10 mouse cellular contexts compared by ENCODE assay signal in genomic region chr5:24592471-24593160, GRCm38 (mm10). TPM values are rescaled to one million over a fixed set of nuclear protein-coding genes. Genes with fewer than 3 reads are reported as not detected.
DNase-seq lines count a peak whose midpoint lies in the region; ATAC-seq and TF ChIP-seq lines count a peak whose summit lies in the region.
"Had no signal": no experiment of that assay in that cellular context is flagged by ENCODE, and none has a peak within 500 bp of the region (broad histone marks: within the 10 kb centered on the region; RNA-seq: fewer than 3 reads in every experiment).

No protein-coding gene starts in this region.

- no peak for DNase-seq in embryonic facial prominence, embryonic 10.5 days (ENCODE audit: low spot score)
- DNase-seq in kidney, postnatal 10 days = peak; percentile 47
- DNase-seq in kidney, adult 9 months = no peak
- DNase-seq in ES-E14 (ENCODE audit: low read depth, low spot score) = no peak
- DNase-seq in retina, embryonic 14.5 days (ENCODE audit: low spot score) = no peak
- DNase-seq in left cerebral cortex, adult 11 months (ENCODE audit: low spot score) = no peak
- DNase-seq: adrenal gland, postnatal 25 days; right cerebral cortex, postnatal 14 days had no signal

- no peak overlapping the region for H3K27ac ChIP-seq in embryonic facial prominence, embryonic 13.5 days
- H3K27ac ChIP-seq in embryonic facial prominence, embryonic 10.5 days (replicated peaks) = no peak overlapping the region
- no peak overlapping the region for H3K27ac ChIP-seq in ES-E14 (ENCODE audit: insufficient read depth, low read depth, low read length, poor library complexity, severe bottlenecking)
- H3K27ac ChIP-seq in limb, embryonic 15.5 days = no peak overlapping the region

- H3K4me2 ChIP-seq in embryonic facial prominence, embryonic 13.5 days = no peak overlapping the region
- no peak overlapping the region for H3K4me2 ChIP-seq in limb, embryonic 15.5 days

- WGBS in embryonic facial prominence, embryonic 13.5 days = 59% methylated on average over 21 of the region's 21 CpGs
- WGBS in embryonic facial prominence, embryonic 10.5 days = 56% methylated on average over 21 of the region's 21 CpGs
- WGBS in limb, embryonic 15.5 days = 60% methylated on average over 21 of the region's 21 CpGs

- no peaks in the 10 kb centered on the region for H3K9me3 ChIP-seq in embryonic facial prominence, embryonic 13.5 days
- H3K9me3 ChIP-seq in embryonic facial prominence, embryonic 10.5 days = no peaks in the 10 kb centered on the region
- no peaks in the 10 kb centered on the region for H3K9me3 ChIP-seq in ES-E14 (ENCODE audit: control insufficient read depth, insufficient read depth, low read depth, low read length)
- H3K9me3 ChIP-seq in limb, embryonic 15.5 days = no peaks in the 10 kb centered on the region

- in situ Hi-C loops in ES-E14 (cut with MboI; ENCODE audit: low sequenced_read_pairs in 2 of 2, unreplicated experiment in 2 of 2) = no loop called here

- H3K4me3 ChIP-seq in embryonic facial prominence, embryonic 13.5 days = no peak overlapping the region
- no peak overlapping the region for H3K4me3 ChIP-seq in embryonic facial prominence, embryonic 10.5 days
- H3K4me3 ChIP-seq in ES-E14 (ENCODE audit: insufficient read depth in 1 of 2, low read depth in 1 of 2, low read length in 2 of 2, poor library complexity in 1 of 2, severe bottlenecking in 1 of 2) = peak overlapping the region in 1 of 2 experiments; percentile 13; a peak in 1 of 4 replicates
- no peak overlapping the region for H3K4me3 ChIP-seq in limb, embryonic 15.5 days

- peaks cover 13% of the 10 kb centered on the region for H3K27me3 ChIP-seq in embryonic facial prominence, embryonic 13.5 days
- peaks cover 57% of the 10 kb centered on the region for H3K27me3 ChIP-seq in embryonic facial prominence, embryonic 10.5 days (replicated peaks; ENCODE audit: low read depth, poor library complexity, severe bottlenecking)
- no peaks in the 10 kb centered on the region for H3K27me3 ChIP-seq in limb, embryonic 15.5 days

- 0 out of 2 replicates have a peak overlapping the region, but pooled peaks have one; percentile 32 for H3K9ac ChIP-seq in embryonic facial prominence, embryonic 13.5 days
- H3K9ac ChIP-seq in ES-E14 (ENCODE audit: insufficient read depth, low read depth, low read length, poor library complexity, severe bottlenecking) = 0 out of 2 replicates have a peak overlapping the region, but pooled peaks have one; percentile 47
- H3K9ac ChIP-seq in limb, embryonic 15.5 days = no peak overlapping the region

- peaks cover 36% of the 10 kb centered on the region for H3K4me1 ChIP-seq in embryonic facial prominence, embryonic 13.5 days
- peaks cover 55% of the 10 kb centered on the region for H3K4me1 ChIP-seq in embryonic facial prominence, embryonic 10.5 days
- peaks cover 3 to 17% of the 10 kb centered on the region in 2 experiments; a peak in 3 of 4 replicates for H3K4me1 ChIP-seq in ES-E14 (ENCODE audit: control insufficient read depth in 2 of 2, insufficient read depth in 2 of 2, low read length in 2 of 2, poor library complexity in 1 of 2)
- peaks cover 46% of the 10 kb centered on the region for H3K4me1 ChIP-seq in limb, embryonic 15.5 days

- ATAC-seq in embryonic facial prominence, embryonic 13.5 days (ENCODE audit: insufficient number of reproducible peaks, insufficient read depth, low FRiP score, low TSS enrichment, low read depth) = no peak
- peak; percentile 41; the same call in 1 of the 2 replicates for ATAC-seq in limb, embryonic 15.5 days (ENCODE audit: insufficient number of reproducible peaks, low FRiP score, low TSS enrichment, low read depth)

- peaks cover 75% of the 10 kb centered on the region for H3K36me3 ChIP-seq in embryonic facial prominence, embryonic 13.5 days
- peaks cover 79% of the 10 kb centered on the region for H3K36me3 ChIP-seq in embryonic facial prominence, embryonic 10.5 days (replicated peaks)
- peaks cover 8% of the 10 kb centered on the region; the same call in 1 of the 2 replicates for H3K36me3 ChIP-seq in ES-E14 (ENCODE audit: control insufficient read depth, insufficient read depth, low read length, poor library complexity, severe bottlenecking)
- H3K36me3 ChIP-seq in limb, embryonic 15.5 days = peaks cover 82% of the 10 kb centered on the region

TF ChIP-seq in ES-E14, 5 proteins besides CTCF, POLR2A, EP300 and RAD21:
- no peak for TF ChIP-seq ZNF384 (IDR thresholded peaks at IDR 0.05; ENCODE audit: low read depth, low read length)
- no peak for TF ChIP-seq CHD2 (IDR thresholded peaks at IDR 0.05; ENCODE audit: low read depth, low read length)
- no peak for TF ChIP-seq MAFK (IDR thresholded peaks at IDR 0.05; ENCODE audit: insufficient read depth, low read depth, low read length)
- TF ChIP-seq HCFC1 (IDR thresholded peaks at IDR 0.05; ENCODE audit: borderline replicate concordance, insufficient read depth, low read length) = no peak
- TF ChIP-seq ZC3H11A (IDR thresholded peaks at IDR 0.05; ENCODE audit: borderline replicate concordance, low read depth, low read length) = no peak

RNA-seq across cellular contexts. Expression of gene Chpf2, which starts 6.1 kb away (rescaled TPM):
- polyA plus RNA-seq in embryonic facial prominence, embryonic 13.5 days (2015; fragmentation: Nextera tagmentation; extraction: Ambion mirVana) = 24.2 and 26.4 TPM in 2 replicates
- polyA plus RNA-seq in embryonic facial prominence, embryonic 10.5 days (2016; fragmentation: Nextera tagmentation; extraction: Ambion mirVana) = 14.8 and 19.6 TPM in 2 replicates
- total RNA-seq in ES-E14 (2012; rRNA removed) = 23.0 and 23.7 TPM in 2 replicates
- 37.7 and 39.5 TPM in 2 replicates for polyA plus RNA-seq in limb, embryonic 15.5 days (2015; fragmentation: Nextera tagmentation; extraction: Ambion mirVana)

RNA-seq across cellular contexts. Expression of gene Abcf2, which starts 15.3 kb away (rescaled TPM):
- 112 and 115 TPM in 2 replicates for polyA plus RNA-seq in embryonic facial prominence, embryonic 13.5 days (2015; fragmentation: Nextera tagmentation; extraction: Ambion mirVana)
- polyA plus RNA-seq in embryonic facial prominence, embryonic 10.5 days (2016; fragmentation: Nextera tagmentation; extraction: Ambion mirVana) = 181 and 183 TPM in 2 replicates
- total RNA-seq in ES-E14 (2012; rRNA removed) = 139 and 171 TPM in 2 replicates
- 97.2 and 98.2 TPM in 2 replicates for polyA plus RNA-seq in limb, embryonic 15.5 days (2015; fragmentation: Nextera tagmentation; extraction: Ambion mirVana)

RNA-seq across cellular contexts. Expression of gene Smarcd3, which starts 31.6 kb away (rescaled TPM):
- 37.4 and 43.5 TPM in 2 replicates for polyA plus RNA-seq in embryonic facial prominence, embryonic 13.5 days (2015; fragmentation: Nextera tagmentation; extraction: Ambion mirVana)
- polyA plus RNA-seq in embryonic facial prominence, embryonic 10.5 days (2016; fragmentation: Nextera tagmentation; extraction: Ambion mirVana) = 22.2 and 24.8 TPM in 2 replicates
- 4.9 and 8.5 TPM in 2 replicates for total RNA-seq in ES-E14 (2012; rRNA removed)
- polyA plus RNA-seq in limb, embryonic 15.5 days (2015; fragmentation: Nextera tagmentation; extraction: Ambion mirVana) = 32.4 and 37.2 TPM in 2 replicates

RNA-seq across cellular contexts. Expression of gene 4931409K22Rik, which starts 36.0 kb away (rescaled TPM):
- polyA plus RNA-seq in embryonic facial prominence, embryonic 13.5 days (2015; fragmentation: Nextera tagmentation; extraction: Ambion mirVana) = 0.11 TPM in 1 of 2 replicates, not detected in the other
- polyA plus RNA-seq in embryonic facial prominence, embryonic 10.5 days (2016; fragmentation: Nextera tagmentation; extraction: Ambion mirVana) = 0.07 and 0.08 TPM in 2 replicates
- 0.13 and 0.21 TPM in 2 replicates for total RNA-seq in ES-E14 (2012; rRNA removed)
- 0.14 and 0.26 TPM in 2 replicates for polyA plus RNA-seq in limb, embryonic 15.5 days (2015; fragmentation: Nextera tagmentation; extraction: Ambion mirVana)
- total RNA-seq: adrenal gland, postnatal 25 days had no signal

RNA-seq across cellular contexts. Expression of gene Asb10, which starts 51.8 kb away (rescaled TPM):
- 0.56 and 0.63 TPM in 2 replicates for polyA plus RNA-seq in embryonic facial prominence, embryonic 13.5 days (2015; fragmentation: Nextera tagmentation; extraction: Ambion mirVana)
- 0.29 TPM in 1 of 2 replicates, not detected in the other for polyA plus RNA-seq in embryonic facial prominence, embryonic 10.5 days (2016; fragmentation: Nextera tagmentation; extraction: Ambion mirVana)
- total RNA-seq in ES-E14 (2012; rRNA removed) = 0.18 and 0.53 TPM in 2 replicates
- 0.99 and 1.8 TPM in 2 replicates for polyA plus RNA-seq in limb, embryonic 15.5 days (2015; fragmentation: Nextera tagmentation; extraction: Ambion mirVana)
